Comparison of ENCODE assay signal across 9 mouse cellular contexts in the genomic region with DNA sequence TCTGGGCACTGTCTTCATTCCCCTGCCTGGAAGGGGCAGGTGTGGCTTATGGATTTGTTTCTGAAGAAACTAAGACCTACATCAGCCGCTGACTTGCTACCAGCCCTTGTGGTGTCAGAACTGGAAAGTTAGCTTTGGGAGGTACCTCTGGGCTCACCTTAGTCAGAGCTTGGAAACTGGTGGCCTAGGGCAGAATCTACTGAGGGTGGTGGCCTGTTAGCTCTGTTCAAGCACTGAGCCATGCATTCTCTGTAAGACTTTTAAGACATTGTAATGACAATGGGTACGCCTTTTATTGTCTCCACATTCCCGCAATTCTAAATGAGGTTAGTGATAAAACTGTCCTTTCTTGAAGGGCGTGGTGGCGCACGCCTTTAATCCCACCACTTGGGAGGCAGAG.
"Had no signal": no experiment of that assay in that cellular context is flagged by ENCODE, and none has a peak within 500 bp of the region (broad histone marks: within the 10 kb centered on the region; RNA-seq: fewer than 3 reads in every experiment).

No protein-coding gene starts in this region.

- DNase-seq: kidney, postnatal 25 days; layer of hippocampus, adult 9-11 months; layer of hippocampus, postnatal 36 days; left cerebral cortex, postnatal 4 days; liver, postnatal 0 days; lung, embryonic 14.5 days; retina, postnatal 1 day; thymus, adult 18-20 months; thymus, postnatal 36 days had no signal
